Mouse (Mus musculus) midbrain, postnatal 0 days (tissue): ENCODE data around the gene Mrpl34. TPM values are rescaled to one million over a fixed set of nuclear protein-coding genes. Genes with fewer than 3 reads are reported as not detected.

ENCODE experiments used
- ATAC-seq: fragments of 200-750 bp; cut with Nextera tagmentation; 2 replicates; pipeline ENCODE4 v1.8.0; 2017; ENCODE audit warnings: moderate number of reproducible peaks, mild to moderate bottlenecking, moderate TSS enrichment, moderate library complexity; ENCODE audit not compliant: low FRiP score
- DNase-seq: peaks from one replicate; pipeline ENCODE4 v3.0.0-alpha.2; 2015; ENCODE audit warnings: low spot score
- H3K27ac ChIP-seq: fragments of 300-500 bp; sonication (generic); 2 replicates; pipeline ENCODE4 v1.5.1; 2014; ENCODE audit warnings: low read depth, mild to moderate bottlenecking, low read length, mixed read lengths
- H3K27me3 ChIP-seq: fragments of 300-500 bp; sonication (generic); 2 replicates; pipeline ENCODE4 v1.6.1; 2014; ENCODE audit warnings: low read length, control low read depth, mixed read lengths; ENCODE audit not compliant: insufficient read depth
- H3K36me3 ChIP-seq: fragments of 300-500 bp; sonication (generic); 2 replicates; pipeline ENCODE4 v1.6.1; 2014; ENCODE audit warnings: low read length, control low read depth, mixed read lengths; ENCODE audit not compliant: insufficient read depth
- H3K4me1 ChIP-seq: fragments of 300-500 bp; sonication (generic); 2 replicates; pipeline ENCODE4 v1.6.1; 2014; ENCODE audit warnings: mild to moderate bottlenecking, control low read depth, antibody characterized with exemption, low read length, mixed read lengths; ENCODE audit not compliant: insufficient read depth
- H3K4me2 ChIP-seq: fragments of 300-500 bp; sonication (generic); 2 replicates; pipeline ENCODE4 v1.6.1; 2014; ENCODE audit warnings: low read depth, mild to moderate bottlenecking, low read length, mixed read lengths; ENCODE audit not compliant: poor library complexity, severe bottlenecking
- H3K4me3 ChIP-seq: fragments of 300-500 bp; sonication (generic); 2 replicates; pipeline ENCODE4 v1.5.1; 2014; ENCODE audit warnings: low read depth, mild to moderate bottlenecking, low read length, moderate library complexity
- H3K9ac ChIP-seq: fragments of 300-500 bp; sonication (generic); replicated peaks from 2 replicates; pipeline ENCODE4 v1.6.1; 2014; ENCODE audit warnings: mild to moderate bottlenecking, low read length, moderate library complexity, mixed read lengths; ENCODE audit not compliant: poor library complexity, severe bottlenecking
- H3K9me3 ChIP-seq: fragments of 300-500 bp; sonication (generic); 2 replicates; pipeline ENCODE4 v1.6.1; 2016; ENCODE audit warnings: low read length, control low read depth
- CTCF ChIP-seq: IDR thresholded peaks from 2 replicates; pipeline ENCODE4 v1.5.1; 2016; ENCODE audit warnings: antibody characterized with exemption, mild to moderate bottlenecking
- WGBS: fragments of 180-500 bp; shearing (Covaris S2); extraction: QIAGEN DNeasy Blood & Tissue Kit; methylation state at CpG from one replicate; pipeline ENCODE4 v1.1.7; 2014; 5-methylcytosine and 5-hydroxymethylcytosine counted together
- polyA plus RNA-seq: library from polyadenylated mRNA; unstranded; fragments of >200 nt; fragmentation: Nextera tagmentation; extraction: Ambion mirVana; gene quantifications from 2 replicates; pipeline ENCODE4 v1.2.1, GENCODE M21; 2015
- total RNA-seq: library from RNA; depleted of rRNA; stranded (reverse); fragments of >200 nt; gene quantifications from 2 replicates; pipeline ENCODE4 v1.2.3, GENCODE M21; 2014

Gene Mrpl34
- total and polyA plus RNA-seq, 2 experiments from 2014 or later = 119 to 163 TPM

GRCm38 (mm10) chr8:71451337-71451736 lies 13.4 kb upstream of the Mrpl34 start:
- TF ChIP-seq CTCF = no peak
- DNase-seq = no peak
- WGBS = 68% methylated on average over 4 of the region's 4 CpGs

GRCm38 (mm10) chr8:71451777-71452176 lies 13.0 kb upstream of the Mrpl34 start:
- 60% methylated on average over 11 of the region's 11 CpGs for WGBS
- DNase-seq = no peak
- ATAC-seq = no peak
- TF ChIP-seq CTCF = no peak
- Histone ChIP-seq H3K4me2 (no peak overlapping the region), H3K9me3 (no peaks in the 10 kb centered on the region), H3K9ac (no peak overlapping the region), H3K4me1 (no peaks in the 10 kb centered on the region), H3K27me3 (no peaks in the 10 kb centered on the region), H3K4me3 (no peak overlapping the region), H3K36me3 (peaks cover 2% of the 10 kb centered on the region; the same call in 1 of the 2 replicates), H3K27ac (no peak overlapping the region)

More at GRCm38 (mm10) chr8:71451337-71451736, 13.4 kb upstream of the Mrpl34 start:
- Histone ChIP-seq H3K27ac (no peak overlapping the region), H3K4me2 (no peak overlapping the region), H3K9me3 (no peaks in the 10 kb centered on the region), H3K4me1 (no peaks in the 10 kb centered on the region), H3K9ac (no peak overlapping the region), H3K4me3 (no peak overlapping the region), H3K36me3 (no peaks in the 10 kb centered on the region), H3K27me3 (no peaks in the 10 kb centered on the region)
- no peak for ATAC-seq

GRCm38 (mm10) chr8:71452669-71453068 lies 12.1 kb upstream of the Mrpl34 start:
- no peaks in the 10 kb centered on the region for H3K9me3 ChIP-seq
- no peak overlapping the region for H3K9ac ChIP-seq
- TF ChIP-seq CTCF = no peak
- 86% methylated on average over 2 of the region's 2 CpGs for WGBS
- ATAC-seq (no peak), DNase-seq (no peak)
- no peak overlapping the region for H3K27ac ChIP-seq
- no peak overlapping the region for H3K4me2 ChIP-seq
- no peak overlapping the region for H3K4me3 ChIP-seq
- no peaks in the 10 kb centered on the region for H3K27me3 ChIP-seq
- peaks cover 11% of the 10 kb centered on the region for H3K36me3 ChIP-seq
- no peaks in the 10 kb centered on the region for H3K4me1 ChIP-seq

GRCm38 (mm10) chr8:71454668-71455067 lies 10.1 kb upstream of the Mrpl34 start:
- Histone ChIP-seq H3K4me1 (no peaks in the 10 kb centered on the region), H3K27ac (no peak overlapping the region), H3K9ac (no peak overlapping the region), H3K27me3 (no peaks in the 10 kb centered on the region), H3K36me3 (peaks cover 25% of the 10 kb centered on the region), H3K4me3 (no peak overlapping the region), H3K4me2 (no peak overlapping the region), H3K9me3 (no peaks in the 10 kb centered on the region)
- ATAC-seq = no peak
- 86% methylated on average over 8 of the region's 8 CpGs for WGBS
- no peak for DNase-seq
- no peak for TF ChIP-seq CTCF

GRCm38 (mm10) chr8:71456906-71457305 lies 7.9 kb upstream of the Mrpl34 start:
- TF ChIP-seq CTCF = no peak
- Histone ChIP-seq H3K27me3 (no peaks in the 10 kb centered on the region), H3K36me3 (peaks cover 35% of the 10 kb centered on the region), H3K9me3 (no peaks in the 10 kb centered on the region), H3K4me3 (no peak overlapping the region), H3K4me2 (no peak overlapping the region), H3K4me1 (no peaks in the 10 kb centered on the region), H3K27ac (no peak overlapping the region), H3K9ac (no peak overlapping the region)
- ATAC-seq (no peak), DNase-seq (no peak)
- WGBS = 49% methylated on average over 20 of the region's 22 CpGs

- peaks cover 5% of the 10 kb centered on the region; the same call in 1 of the 2 replicates for H3K4me1 ChIP-seq
- H3K36me3 ChIP-seq = peaks cover 35% of the 10 kb centered on the region
- 88% methylated on average over 20 of the region's 20 CpGs for WGBS
- ATAC-seq (no peak), DNase-seq (no peak)
- no peak for TF ChIP-seq CTCF
- H3K27me3 ChIP-seq = no peaks in the 10 kb centered on the region
- no peak overlapping the region for H3K4me2 ChIP-seq
- no peaks in the 10 kb centered on the region for H3K9me3 ChIP-seq
- no peak overlapping the region for H3K27ac ChIP-seq
- no peak overlapping the region for H3K4me3 ChIP-seq
- H3K9ac ChIP-seq = no peak overlapping the region
Measured at GRCm38 (mm10) chr8:71457659-71458270, 7.0 kb upstream of the Mrpl34 start.
